Mouse (Mus musculus) embryonic facial prominence, embryonic 14.5 days (tissue): ENCODE data around the gene Srd5a1. TPM values are rescaled to one million over a fixed set of nuclear protein-coding genes. Genes with fewer than 3 reads are reported as not detected.

Experiments
- ATAC-seq: fragments of 200-750 bp; cut with Nextera tagmentation; 2 replicates; pipeline ENCODE4 v1.8.0; 2017; ENCODE audit warnings: low read depth, moderate number of reproducible peaks, moderate TSS enrichment
- DNase-seq: peaks from one replicate; pipeline ENCODE4 v3.0.0-alpha.2; 2015; ENCODE audit warnings: low spot score
- H3K27ac ChIP-seq: fragments of 300-500 bp; sonication (generic); replicated peaks from 2 replicates; pipeline ENCODE4 v1.5.1; 2014; ENCODE audit warnings: low read depth, mild to moderate bottlenecking, low read length, moderate library complexity
- H3K27me3 ChIP-seq: fragments of 300-500 bp; sonication (generic); replicated peaks from 2 replicates; pipeline ENCODE4 v1.6.1; 2014; ENCODE audit warnings: low read length; ENCODE audit not compliant: control insufficient read depth, insufficient read depth
- H3K36me3 ChIP-seq: fragments of 300-500 bp; sonication (generic); 2 replicates; pipeline ENCODE4 v1.6.1; 2014; ENCODE audit warnings: low read length, mixed read lengths; ENCODE audit not compliant: control insufficient read depth, insufficient read depth
- H3K4me1 ChIP-seq: fragments of 300-500 bp; sonication (generic); 2 replicates; pipeline ENCODE4 v1.6.1; 2014; ENCODE audit warnings: antibody characterized with exemption, low read length; ENCODE audit not compliant: control insufficient read depth, insufficient read depth
- H3K4me2 ChIP-seq: fragments of 300-500 bp; sonication (generic); 2 replicates; pipeline ENCODE4 v1.6.1; 2014; ENCODE audit warnings: low read depth, mild to moderate bottlenecking, low read length, moderate library complexity, mixed read lengths
- H3K4me3 ChIP-seq: fragments of 300-500 bp; sonication (generic); 2 replicates; pipeline ENCODE4 v1.5.1; 2014; ENCODE audit warnings: low read depth, mild to moderate bottlenecking, low read length
- H3K9ac ChIP-seq: fragments of 300-500 bp; sonication (generic); 2 replicates; pipeline ENCODE4 v1.6.1; 2014; ENCODE audit warnings: low read depth, mild to moderate bottlenecking, low read length, moderate library complexity, mixed read lengths
- H3K9me3 ChIP-seq: fragments of 300-500 bp; sonication (generic); 2 replicates; pipeline ENCODE4 v1.6.1; 2016; ENCODE audit warnings: low read length; ENCODE audit not compliant: control insufficient read depth
- WGBS: fragments of 180-500 bp; shearing (Covaris S2); extraction: QIAGEN DNeasy Blood & Tissue Kit; methylation state at CpG from one replicate; pipeline ENCODE4 v1.1.7; 2014; 5-methylcytosine and 5-hydroxymethylcytosine counted together
- polyA plus RNA-seq: library from polyadenylated mRNA; unstranded; fragments of >200 nt; fragmentation: Nextera tagmentation; extraction: Ambion mirVana; gene quantifications from 2 replicates; pipeline ENCODE4 v1.2.1, GENCODE M21; 2014

Srd5a1 gene
- polyA plus RNA-seq, 1 experiment from 2014 or later, result 25.9 TPM

- Histone ChIP-seq H3K36me3 (peaks cover 21% of the 10 kb centered on the region; the same call in 1 of the 2 replicates), H3K4me1 (peaks cover 36% of the 10 kb centered on the region), H3K4me3 (peak overlapping the region; percentile 94), H3K9me3 (no peaks in the 10 kb centered on the region), H3K27ac (no peak overlapping the region), H3K9ac (peak overlapping the region; percentile 89), H3K27me3 (no peaks in the 10 kb centered on the region), H3K4me2 (peak overlapping the region; percentile 86)
- ATAC-seq (no peak), DNase-seq (no peak)
- 16% methylated on average over 14 of the region's 14 CpGs for WGBS
Observed at GRCm38 (mm10) chr13:69532101-69532892, 78.9 kb downstream of the Srd5a1 start.

DNA sequence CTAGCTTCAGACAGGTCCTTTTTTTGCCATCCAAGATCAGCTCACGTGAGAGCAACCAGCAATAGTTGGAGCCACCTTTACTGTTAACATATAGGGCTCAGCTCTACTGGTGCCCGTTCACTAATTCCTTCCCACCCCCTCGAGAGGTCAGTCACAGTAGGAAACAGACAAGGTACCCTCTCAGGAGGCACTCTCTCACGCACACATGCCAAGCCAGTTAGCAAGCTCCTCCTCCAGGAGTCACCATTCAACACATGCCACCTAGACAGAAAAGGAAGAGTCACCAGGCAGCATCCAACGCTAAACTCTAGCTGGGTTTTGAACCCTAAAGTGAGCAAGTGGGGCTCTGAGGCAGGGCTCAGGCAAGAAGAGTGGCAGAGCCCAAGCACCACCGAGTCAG lies 79.8 kb downstream of the Srd5a1 start:
- no peak for ATAC-seq
- H3K4me3 ChIP-seq, result peak overlapping the region; percentile 94; the same call in 1 of the 2 replicates
- peaks cover 21% of the 10 kb centered on the region; the same call in 1 of the 2 replicates for H3K36me3 ChIP-seq
- no peak overlapping the region for H3K27ac ChIP-seq
- 39% methylated on average over 6 of the region's 6 CpGs for WGBS
- H3K9ac ChIP-seq, result peak overlapping the region; percentile 89
- no peaks in the 10 kb centered on the region for H3K27me3 ChIP-seq
- peaks cover 36% of the 10 kb centered on the region for H3K4me1 ChIP-seq
- no peaks in the 10 kb centered on the region for H3K9me3 ChIP-seq
- no peak for DNase-seq
- H3K4me2 ChIP-seq, result peak overlapping the region; percentile 86

GRCm38 (mm10) chr13:69530951-69531350 lies 80.3 kb downstream of the Srd5a1 start:
- H3K4me1 ChIP-seq, result peaks cover 34% of the 10 kb centered on the region
- peak overlapping the region; percentile 94; the same call in 1 of the 2 replicates for H3K4me3 ChIP-seq
- no peaks in the 10 kb centered on the region for H3K9me3 ChIP-seq
- ATAC-seq (no peak), DNase-seq (no peak)
- H3K27me3 ChIP-seq, result no peaks in the 10 kb centered on the region
- H3K36me3 ChIP-seq, result peaks cover 21% of the 10 kb centered on the region; the same call in 1 of the 2 replicates
- H3K27ac ChIP-seq, result no peak overlapping the region
- WGBS, result 72% methylated on average over 6 of the region's 6 CpGs
- peak overlapping the region; percentile 86 for H3K4me2 ChIP-seq
- H3K9ac ChIP-seq, result peak overlapping the region; percentile 40; the same call in 1 of the 2 replicates

DNA sequence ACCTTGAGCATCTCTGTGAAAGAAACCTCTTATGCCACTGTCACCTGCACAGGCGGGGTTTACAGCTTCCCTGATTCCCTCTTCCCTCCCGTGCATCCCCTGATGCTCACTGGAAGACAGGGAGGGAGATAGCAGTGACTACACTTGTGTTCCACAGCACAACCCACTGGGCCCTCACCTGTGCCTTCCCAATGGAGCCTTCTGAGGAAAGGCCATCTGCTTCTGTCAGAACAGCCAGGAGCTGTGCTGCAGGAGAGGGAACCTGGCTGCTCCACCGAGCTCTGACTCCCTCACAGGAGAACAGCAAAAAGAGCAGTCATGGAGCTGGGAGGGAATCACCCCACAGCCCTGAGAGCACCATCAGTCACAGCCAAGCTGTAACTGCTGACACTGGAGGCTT lies 81.1 kb downstream of the Srd5a1 start:
- Histone ChIP-seq H3K36me3 (peaks cover 21% of the 10 kb centered on the region; the same call in 1 of the 2 replicates), H3K4me1 (peaks cover 32% of the 10 kb centered on the region), H3K27me3 (no peaks in the 10 kb centered on the region), H3K27ac (no peak overlapping the region), H3K9ac (peak overlapping the region; percentile 40; the same call in 1 of the 2 replicates), H3K4me2 (no peak overlapping the region), H3K4me3 (no peak overlapping the region), H3K9me3 (no peaks in the 10 kb centered on the region)
- 88% methylated on average over 3 of the region's 3 CpGs for WGBS
- DNase-seq (no peak), ATAC-seq (no peak)

DNA sequence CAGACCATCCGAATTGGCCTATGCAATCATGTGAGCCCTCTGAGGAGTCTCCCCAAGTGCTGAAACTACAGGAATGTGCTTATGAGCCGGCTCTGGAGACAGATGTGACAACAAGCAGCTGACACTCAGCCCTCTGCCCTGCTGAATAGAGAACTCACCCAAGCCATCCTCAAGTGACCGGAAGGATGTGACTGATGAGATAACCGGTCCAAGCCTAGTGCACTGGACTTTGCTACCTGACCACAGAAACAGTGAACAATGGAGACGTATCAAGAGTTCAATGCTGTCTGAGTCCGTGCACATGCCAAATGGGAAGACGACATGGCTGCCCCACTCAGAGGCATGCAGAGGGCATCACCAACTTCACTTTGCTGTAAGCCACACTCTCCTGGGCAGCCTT lies 82.7 kb downstream of the Srd5a1 start:
- Histone ChIP-seq H3K27me3 (no peaks in the 10 kb centered on the region), H3K4me1 (peaks cover 32% of the 10 kb centered on the region), H3K9me3 (no peaks in the 10 kb centered on the region), H3K9ac (no peak overlapping the region), H3K4me2 (no peak overlapping the region), H3K4me3 (no peak overlapping the region), H3K36me3 (peaks cover 21% of the 10 kb centered on the region; the same call in 1 of the 2 replicates), H3K27ac (no peak overlapping the region)
- ATAC-seq (no peak), DNase-seq (no peak)
- WGBS, result 82% methylated on average over 7 of the region's 7 CpGs

DNA sequence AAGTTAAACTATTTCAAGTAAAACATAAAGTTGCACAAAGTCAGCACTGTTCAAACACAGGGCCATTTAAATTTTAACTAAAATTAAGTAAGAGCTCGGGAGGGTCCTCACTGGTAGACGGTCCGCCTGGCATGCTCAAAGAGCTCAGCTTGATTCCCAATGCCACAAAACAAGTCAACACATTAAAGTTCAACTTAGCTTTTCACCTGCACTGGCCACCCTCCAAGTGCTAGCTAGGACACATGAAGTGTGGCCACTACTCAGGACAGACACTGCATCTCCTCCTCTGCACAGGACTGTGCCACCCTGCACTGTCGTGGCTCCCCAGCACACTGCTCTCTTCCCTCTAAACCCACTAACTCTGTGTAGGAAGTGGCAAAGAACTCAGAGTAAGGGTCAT lies 85.4 kb downstream of the Srd5a1 start:
- Histone ChIP-seq H3K4me2 (no peak overlapping the region), H3K36me3 (peaks cover 21% of the 10 kb centered on the region; the same call in 1 of the 2 replicates), H3K9ac (no peak overlapping the region), H3K27ac (no peak overlapping the region), H3K4me1 (peaks cover 13% of the 10 kb centered on the region; the same call in 1 of the 2 replicates), H3K27me3 (no peaks in the 10 kb centered on the region), H3K4me3 (no peak overlapping the region), H3K9me3 (no peaks in the 10 kb centered on the region)
- DNase-seq, result no peak
- ATAC-seq, result 0 out of 2 replicates have a peak, but pooled peaks have one; percentile 10
- WGBS, result 71% methylated on average over 4 of the region's 4 CpGs

DNA sequence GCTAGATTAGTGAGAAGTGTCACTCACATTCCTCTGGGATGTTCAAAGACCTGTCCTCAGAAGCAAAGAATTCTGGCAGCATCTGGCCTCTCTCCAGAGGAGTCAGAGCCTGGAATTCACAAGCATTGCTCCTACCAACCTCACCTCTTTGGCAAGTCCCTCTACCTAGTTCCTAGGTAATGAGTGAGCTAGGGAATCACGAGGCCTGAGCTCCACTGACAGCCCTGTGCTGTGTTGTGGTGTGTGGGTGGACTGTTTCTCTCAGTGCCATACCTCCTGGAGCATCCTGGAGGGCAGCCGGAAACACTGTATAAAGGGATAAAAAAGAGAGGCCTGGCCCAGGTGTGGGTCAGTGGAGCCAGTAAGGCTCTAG lies 87.1 kb downstream of the Srd5a1 start:
- Histone ChIP-seq H3K4me1 (peaks cover 11% of the 10 kb centered on the region; the same call in 1 of the 2 replicates), H3K4me2 (no peak overlapping the region), H3K27me3 (no peaks in the 10 kb centered on the region), H3K36me3 (peaks cover 8% of the 10 kb centered on the region; the same call in 1 of the 2 replicates), H3K9me3 (no peaks in the 10 kb centered on the region), H3K4me3 (no peak overlapping the region), H3K9ac (no peak overlapping the region), H3K27ac (no peak overlapping the region)
- no peak for DNase-seq
- no peak for ATAC-seq
- WGBS, result 66% methylated on average over 2 of the region's 2 CpGs
